Mouse (Mus musculus) yolk sac, embryonic 10.5 days (tissue): ENCODE data around the gene Tbc1d30.

Experiments used
- DNase-seq: peaks from one replicate; pipeline ENCODE4 v3.0.0-alpha.2; 2017; ENCODE audit warnings: low spot score

The Tbc1d30 gene

DNA sequence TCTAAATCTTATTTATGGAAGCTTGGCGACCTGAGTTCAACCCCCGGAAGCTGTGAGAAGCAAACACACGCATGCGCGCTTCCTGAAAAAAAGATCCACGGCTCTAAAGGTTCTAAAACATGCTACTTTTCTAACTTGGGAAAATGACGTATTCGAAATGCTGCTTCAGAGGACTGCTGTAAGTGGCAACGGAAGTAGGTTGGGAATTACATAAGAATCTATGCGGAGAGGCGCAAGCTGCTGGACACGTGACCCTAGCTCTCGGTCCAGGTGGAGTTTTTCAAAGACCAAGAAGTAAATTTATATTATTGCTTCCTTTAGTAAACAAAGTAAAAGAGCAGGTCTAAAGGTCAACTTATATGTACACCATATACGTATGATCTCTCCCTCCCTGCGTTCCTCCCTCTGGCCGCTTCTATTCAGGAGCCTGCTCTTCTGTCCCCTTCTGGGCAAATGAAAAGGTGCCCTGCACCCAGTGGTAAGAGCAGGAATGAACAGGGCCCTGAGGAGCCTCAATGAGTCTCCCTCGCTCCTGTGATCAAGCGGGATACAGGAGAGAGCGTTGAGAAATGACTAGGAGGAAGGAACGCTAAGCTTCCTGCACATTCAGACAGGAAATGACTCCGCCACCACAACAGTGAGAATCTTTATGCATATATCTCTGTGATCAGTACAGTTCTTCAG lies 87.4 kb downstream of the Tbc1d30 start:
- no peak for DNase-seq

DNA sequence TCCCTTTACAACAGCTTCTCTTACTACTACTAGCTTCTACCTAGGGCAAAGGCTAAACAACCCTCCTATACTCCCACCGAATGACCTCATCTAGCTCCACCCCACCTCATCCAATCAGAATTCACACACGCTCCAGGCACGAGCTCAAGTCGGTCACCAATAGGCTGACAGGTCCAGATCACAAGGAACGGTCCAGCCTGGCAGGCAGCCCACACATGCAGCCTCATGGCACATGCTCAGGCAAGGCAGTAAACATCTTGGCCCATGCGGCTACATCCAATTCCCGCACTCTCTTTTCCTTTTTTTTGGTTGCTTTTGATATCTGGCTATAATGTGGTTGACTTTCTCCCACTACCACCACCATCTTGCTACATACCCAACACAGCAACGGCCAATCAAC lies 88.9 kb downstream of the Tbc1d30 start:
- DNase-seq = no peak

- no peak for DNase-seq
These were observed 90.0 kb downstream of the Tbc1d30 start for GRCm38 (mm10) chr10:121261036-121261592.

DNA sequence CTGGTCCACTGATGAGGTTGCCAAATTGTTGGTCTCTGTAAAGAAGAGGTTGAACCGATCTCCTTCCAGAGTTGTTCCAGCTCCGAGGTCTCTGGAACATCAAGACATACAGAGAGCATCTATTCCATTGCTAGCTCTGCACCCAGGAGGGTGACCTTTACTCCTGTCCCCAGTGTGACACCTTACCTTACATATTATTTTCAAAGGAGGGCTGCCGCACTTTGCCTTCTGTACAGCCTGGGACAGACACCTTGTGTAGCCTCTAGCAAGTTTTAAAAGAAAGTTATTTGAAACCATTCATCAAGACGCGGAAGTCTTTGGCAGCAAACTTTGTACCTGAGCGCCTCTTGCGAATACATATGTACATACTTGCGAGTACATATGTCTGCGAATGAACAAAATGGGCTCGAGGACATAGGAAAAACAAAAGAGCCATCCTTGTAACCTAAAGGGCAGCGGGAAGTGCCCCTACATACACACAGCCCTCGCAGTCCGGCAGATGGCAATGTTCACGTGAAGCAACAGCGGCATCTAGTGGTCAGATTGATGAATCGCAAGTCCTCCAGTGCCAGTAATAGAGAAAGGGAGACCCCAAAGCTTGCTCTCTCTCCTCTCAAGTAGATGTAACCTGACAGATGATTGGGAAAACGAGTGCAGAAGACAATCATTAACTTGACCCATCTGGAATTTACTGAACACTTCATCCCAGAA lies 94.8 kb downstream of the Tbc1d30 start:
- peak; percentile 40 for DNase-seq

GRCm38 (mm10) chr10:121255465-121255864 lies 95.6 kb downstream of the Tbc1d30 start:
- no peak for DNase-seq

DNA sequence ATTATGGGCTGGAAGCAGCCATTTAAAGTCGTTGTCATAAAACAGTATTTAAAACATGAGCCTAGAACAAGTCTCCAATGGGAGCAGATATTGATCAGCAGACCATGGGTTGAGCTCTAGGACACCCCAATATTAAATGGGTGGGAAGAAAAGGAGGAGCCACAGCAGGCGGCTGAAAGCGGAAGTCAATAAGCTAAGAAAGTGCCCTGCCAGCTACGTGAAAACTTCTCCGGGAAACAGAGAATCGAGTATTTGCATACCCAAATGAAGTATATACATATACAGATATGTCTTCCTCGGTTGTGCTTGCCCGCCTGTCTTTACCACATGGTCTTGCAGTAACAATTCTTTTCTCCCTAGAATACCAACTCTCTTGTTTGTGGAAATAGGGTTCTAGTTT lies 96.7 kb downstream of the Tbc1d30 start:
- DNase-seq = no peak

DNA sequence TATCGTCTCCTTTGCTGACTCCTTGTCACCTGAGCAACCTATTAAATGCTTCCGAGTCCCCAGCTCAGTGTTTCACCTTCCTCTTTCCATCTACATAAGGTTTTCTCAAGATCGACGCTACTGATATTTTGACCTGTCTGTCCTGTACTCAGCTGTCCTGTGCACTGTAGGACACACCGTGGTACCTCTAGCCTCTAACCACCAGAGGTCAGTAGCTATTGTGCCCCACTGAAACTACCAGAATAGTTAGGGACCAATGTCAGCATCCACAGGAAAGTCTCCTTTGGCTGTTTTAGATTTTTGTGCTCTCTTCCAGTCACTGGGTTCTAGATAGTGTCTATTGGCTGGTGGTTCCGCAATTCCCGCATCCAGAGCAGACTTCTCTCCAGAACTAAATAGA lies 98.3 kb downstream of the Tbc1d30 start:
- no peak for DNase-seq

GRCm38 (mm10) chr10:121251191-121251590 lies 99.9 kb downstream of the Tbc1d30 start:
- DNase-seq = no peak

GRCm38 (mm10) chr10:121249820-121250219 lies 101.3 kb downstream of the Tbc1d30 start:
- no peak for DNase-seq

GRCm38 (mm10) chr10:121247545-121247944 lies 103.5 kb downstream of the Tbc1d30 start:
- no peak for DNase-seq

DNA sequence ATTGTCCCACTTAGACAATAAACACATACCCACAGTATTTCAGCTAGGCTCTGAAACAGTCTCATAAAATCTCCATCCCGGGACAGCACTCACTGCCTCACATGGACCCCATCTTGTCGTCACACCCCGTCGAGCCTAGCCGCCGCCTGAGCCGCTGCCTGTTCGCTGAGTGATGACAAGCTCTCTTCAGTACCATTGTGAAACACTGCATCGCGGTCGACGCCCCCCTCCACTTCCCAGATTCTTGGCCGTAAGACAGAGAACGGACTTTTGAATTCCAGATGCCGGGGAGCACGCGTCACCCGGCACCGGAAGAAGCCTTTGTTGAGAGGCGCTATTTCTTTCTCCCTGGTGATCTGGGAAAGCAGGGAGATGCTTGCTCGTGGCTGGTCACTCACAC lies 104.1 kb downstream of the Tbc1d30 start:
- DNase-seq = no peak

DNA sequence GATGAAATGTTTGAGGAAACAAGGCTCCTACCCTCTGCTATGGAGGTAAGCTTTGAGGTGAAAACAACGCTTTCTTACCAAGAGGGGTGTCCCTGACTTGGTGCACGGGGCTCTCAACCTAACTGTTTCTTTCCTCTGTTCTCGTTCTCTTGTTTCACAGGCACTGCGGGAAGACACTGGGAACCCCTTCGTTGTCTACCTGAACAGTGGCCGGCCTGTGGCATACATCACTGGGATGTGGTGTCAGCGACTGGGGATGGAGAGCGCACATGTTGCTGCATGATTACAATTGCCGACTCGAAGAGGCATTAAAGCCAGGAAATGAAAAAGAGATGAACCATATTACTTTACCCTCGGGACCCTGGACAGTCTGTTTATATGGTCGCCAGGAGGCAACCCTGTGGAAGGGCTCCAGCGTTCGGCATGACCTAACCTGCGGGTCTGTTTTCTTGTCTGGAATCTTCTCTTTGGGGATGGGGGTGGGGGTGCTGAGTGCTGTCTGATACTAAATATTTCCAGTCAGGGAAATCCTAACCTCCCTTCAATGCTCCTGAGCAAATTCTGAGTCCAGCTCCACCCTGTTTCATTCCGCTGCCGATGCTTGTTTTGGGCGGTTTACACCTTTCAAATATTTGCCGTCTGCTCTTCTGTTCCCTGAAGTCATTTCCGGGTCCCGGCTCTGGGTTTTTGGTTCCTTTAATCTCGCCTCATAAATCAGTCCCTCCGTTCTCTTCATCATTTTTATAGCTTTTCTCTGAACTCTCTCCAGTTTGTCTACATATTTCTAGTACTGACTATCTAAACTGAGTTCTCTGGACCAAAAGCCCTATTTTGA lies 107.5 kb downstream of the Tbc1d30 start:
- DNase-seq = no peak

GRCm38 (mm10) chr10:121242596-121242995 lies 108.5 kb downstream of the Tbc1d30 start:
- no peak for DNase-seq

DNA sequence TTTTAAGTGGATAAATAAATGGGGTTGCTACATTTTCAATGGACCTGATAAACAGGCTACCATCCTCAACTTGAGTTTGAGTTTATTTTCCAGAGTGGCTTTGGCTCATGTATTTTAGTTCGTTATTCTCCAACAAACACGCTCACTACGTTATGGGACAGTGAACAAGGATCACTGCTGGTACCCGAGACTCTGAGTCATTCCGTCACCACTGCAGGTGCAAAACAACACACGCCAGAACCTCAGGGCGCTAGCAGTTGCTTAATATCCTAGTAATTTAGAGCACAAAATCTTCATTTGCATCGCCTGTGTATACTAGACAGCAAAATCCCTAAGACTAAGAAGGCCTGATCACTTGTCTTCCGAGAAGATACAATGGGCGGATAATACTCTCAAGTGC lies 112.0 kb downstream of the Tbc1d30 start:
- DNase-seq = no peak

- DNase-seq = no peak
These were observed 112.5 kb downstream of the Tbc1d30 start for GRCm38 (mm10) chr10:121238551-121238950.

DNA sequence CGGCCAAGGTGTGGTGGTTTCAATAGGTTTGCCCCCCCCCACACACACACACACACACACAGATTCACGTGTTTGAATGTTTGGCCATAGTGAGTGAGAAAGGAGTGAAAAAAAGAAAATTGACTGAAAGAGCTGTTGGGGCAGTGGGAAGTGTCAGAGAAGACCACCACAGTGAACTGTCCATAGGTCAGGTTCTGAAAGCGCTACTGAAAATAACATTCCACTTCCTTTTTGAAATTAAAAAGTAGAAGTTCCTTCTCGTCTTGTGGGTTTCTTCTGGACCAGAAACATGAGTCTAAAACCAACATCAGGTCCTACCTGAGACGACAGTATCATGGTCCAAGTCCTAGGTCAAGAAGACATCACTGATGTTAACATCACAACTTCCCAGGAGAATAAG lies 113.7 kb downstream of the Tbc1d30 start:
- DNase-seq = no peak

GRCm38 (mm10) chr10:121235167-121235824 lies 115.8 kb downstream of the Tbc1d30 start:
- no peak for DNase-seq

GRCm38 (mm10) chr10:121234476-121234875 lies 116.6 kb downstream of the Tbc1d30 start:
- DNase-seq = no peak

DNA sequence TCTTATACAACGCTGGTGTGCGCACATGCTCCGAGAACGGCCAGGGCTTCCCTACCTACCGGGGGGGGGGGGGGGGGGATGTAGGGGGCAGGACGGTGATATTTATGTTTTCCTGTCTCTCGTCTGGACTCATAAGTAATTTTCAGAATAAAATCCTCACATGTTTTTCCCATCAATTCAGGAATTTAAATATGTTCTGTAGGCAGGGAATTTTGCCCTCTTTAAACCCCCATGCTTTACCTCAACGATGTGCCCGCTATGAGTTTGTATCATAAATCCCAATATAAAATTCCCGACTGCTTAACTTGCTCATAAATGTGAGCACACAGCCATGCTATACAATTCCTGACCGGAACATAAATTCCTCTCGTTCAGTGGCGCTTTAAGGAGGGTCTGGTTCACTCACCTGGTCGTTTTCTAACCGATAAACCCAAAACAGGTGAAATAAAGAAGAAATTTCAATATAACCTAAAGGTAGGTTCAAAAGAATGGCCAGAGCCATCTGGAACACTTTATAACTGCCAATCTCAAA lies 122.6 kb downstream of the Tbc1d30 start:
- no peak for DNase-seq

DNA sequence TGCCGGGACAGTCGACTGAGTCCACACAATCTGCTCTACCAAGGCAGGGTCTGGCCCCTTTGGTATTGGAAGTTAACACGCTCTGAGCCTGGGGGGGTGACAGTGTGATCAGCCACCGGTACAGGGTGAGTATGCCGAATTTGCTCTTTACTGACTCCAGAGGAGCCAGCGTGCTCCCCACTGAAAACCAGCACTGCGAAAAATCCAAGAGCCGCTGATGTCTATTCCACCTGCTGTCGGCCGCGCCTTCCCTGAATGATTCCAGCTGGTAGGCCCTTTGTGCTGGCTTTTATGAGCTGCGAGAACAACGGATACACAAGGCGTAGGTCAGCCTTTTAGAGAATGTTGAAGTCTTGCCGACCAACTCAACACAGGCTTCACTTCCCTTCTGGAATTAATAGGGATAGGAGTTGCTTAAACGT lies 123.1 kb downstream of the Tbc1d30 start:
- no peak for DNase-seq

- no peak for DNase-seq
These were observed 123.7 kb downstream of the Tbc1d30 start for GRCm38 (mm10) chr10:121227403-121227802.

GRCm38 (mm10) chr10:121225636-121226035 lies 125.4 kb downstream of the Tbc1d30 start:
- no peak for DNase-seq
